Mouse (Mus musculus) frontal cortex, adult 2 months (tissue): ENCODE results near the gene Myt1l. TPM values are rescaled to one million over a fixed set of nuclear protein-coding genes. Genes with fewer than 3 reads are reported as not detected.

Source experiments
- DNase-seq, 2 experiments: peaks; one replicate each; pipeline ENCODE4 v3.0.0; 2022; ENCODE audit warnings: low spot score in 1 of 2; ENCODE audit errors: extremely low spot score in 1 of 2
- polyA plus RNA-seq: library from polyadenylated mRNA; depleted of rRNA; stranded (reverse); fragments of >200 nt; gene quantifications from 2 replicates; pipeline ENCODE4 v1.2.3, GENCODE M21; 2012

Gene Myt1l
- polyA plus RNA-seq, 1 experiment: 82.4 TPM

- DNase-seq: no peak
These were observed 345.1 kb downstream of the Myt1l start for GRCm38 (mm10) chr12:29873281-29873772.

- no peak for DNase-seq
These were observed 349.8 kb downstream of the Myt1l start for GRCm38 (mm10) chr12:29877977-29878376.

GRCm38 (mm10) chr12:29882871-29883617 is 354.9 kb downstream of the Myt1l start:
- DNase-seq: peak; percentile 75 to 86

GRCm38 (mm10) chr12:29884376-29884775 is 356.2 kb downstream of the Myt1l start:
- DNase-seq: peak; percentile 43 to 85

- DNase-seq: peak in 1 of 2 experiments; percentile 77
These were observed 366.5 kb downstream of the Myt1l start for GRCm38 (mm10) chr12:29894669-29895068.

GRCm38 (mm10) chr12:29897533-29898085 is 369.4 kb downstream of the Myt1l start:
- DNase-seq: no peak

- no peak for DNase-seq
These were observed 376.1 kb downstream of the Myt1l start for GRCm38 (mm10) chr12:29904101-29904874.

GRCm38 (mm10) chr12:29907056-29907455 is 378.9 kb downstream of the Myt1l start:
- peak in 1 of 2 experiments; percentile 65 for DNase-seq

GRCm38 (mm10) chr12:29916139-29916538 is 388.0 kb downstream of the Myt1l start:
- DNase-seq: no peak

- DNase-seq: no peak
These were observed 388.6 kb downstream of the Myt1l start for GRCm38 (mm10) chr12:29916807-29917206.

- peak in 1 of 2 experiments; percentile 55 for DNase-seq
These were observed 392.1 kb downstream of the Myt1l start for GRCm38 (mm10) chr12:29920298-29920697.

- no peak for DNase-seq
These were observed 393.3 kb downstream of the Myt1l start for GRCm38 (mm10) chr12:29921481-29921880.

GRCm38 (mm10) chr12:29926896-29927295 is 398.7 kb downstream of the Myt1l start:
- peak in 1 of 2 experiments; percentile 77 for DNase-seq

GRCm38 (mm10) chr12:29930591-29930990 is 402.4 kb downstream of the Myt1l start:
- DNase-seq: no peak

GRCm38 (mm10) chr12:29932951-29933350 is 404.8 kb downstream of the Myt1l start:
- peak in 1 of 2 experiments; percentile 42 for DNase-seq

- no peak for DNase-seq
These were observed 405.3 kb downstream of the Myt1l start for GRCm38 (mm10) chr12:29933501-29933900.

GRCm38 (mm10) chr12:29934120-29934581 is 406.0 kb downstream of the Myt1l start:
- DNase-seq: peak; percentile 72 to 85

- no peak for DNase-seq
These were observed 409.1 kb downstream of the Myt1l start, which contains the start of gene Pxdn for GRCm38 (mm10) chr12:29937308-29937707. Gene Pxdn (plus strand): TSS chr12:29937608.

- peak in 1 of 2 experiments; percentile 60 for DNase-seq
These were observed 409.7 kb downstream of the Myt1l start for GRCm38 (mm10) chr12:29937851-29938375.

GRCm38 (mm10) chr12:29938376-29939041 is 410.3 kb downstream of the Myt1l start:
- DNase-seq: peak in 1 of 2 experiments; percentile 58
